Mouse (Mus musculus) stomach, embryonic 16.5 days (tissue): ENCODE data around the gene Gm42715. TPM values are rescaled to one million over a fixed set of nuclear protein-coding genes. Genes with fewer than 3 reads are reported as not detected.
A peak's percentile ranks its signal among the peaks of the same experiment; 100 is the strongest.

Experiments used
- ATAC-seq: fragments of 200-750 bp; cut with Nextera tagmentation; 2 replicates; pipeline ENCODE4 v1.8.0; 2017; ENCODE audit warnings: moderate number of reproducible peaks, moderate TSS enrichment; ENCODE audit not compliant: insufficient read depth, low FRiP score
- H3K27ac ChIP-seq: fragments of 300-500 bp; sonication (generic); 2 replicates; pipeline ENCODE4 v1.5.1; 2014; ENCODE audit warnings: low read length
- H3K27me3 ChIP-seq: fragments of 300-500 bp; sonication (generic); 2 replicates; pipeline ENCODE4 v1.6.1; 2014; ENCODE audit warnings: low read length, control low read depth, mixed read lengths; ENCODE audit not compliant: control insufficient read depth, insufficient read depth
- H3K36me3 ChIP-seq: fragments of 300-500 bp; sonication (generic); 2 replicates; pipeline ENCODE4 v1.6.1; 2014; ENCODE audit warnings: low read length; ENCODE audit not compliant: control insufficient read depth, insufficient read depth
- H3K4me1 ChIP-seq: fragments of 300-500 bp; sonication (generic); 2 replicates; pipeline ENCODE4 v1.6.1; 2014; ENCODE audit warnings: low read length, control low read depth, mixed read lengths; ENCODE audit not compliant: control insufficient read depth, insufficient read depth
- H3K4me2 ChIP-seq: fragments of 300-500 bp; sonication (generic); 2 replicates; pipeline ENCODE4 v1.6.1; 2014; ENCODE audit warnings: low read depth, low read length, mixed read lengths
- H3K4me3 ChIP-seq: fragments of 300-500 bp; sonication (generic); replicated peaks from 2 replicates; pipeline ENCODE4 v1.5.1; 2014; ENCODE audit warnings: mild to moderate bottlenecking, low read length
- H3K9ac ChIP-seq: fragments of 300-500 bp; sonication (generic); 2 replicates; pipeline ENCODE4 v1.6.1; 2014; ENCODE audit warnings: low read length
- H3K9me3 ChIP-seq: fragments of 300-500 bp; sonication (generic); replicated peaks from 2 replicates; pipeline ENCODE4 v1.6.1; 2016; ENCODE audit warnings: low read length, control low read depth; ENCODE audit not compliant: control insufficient read depth
- WGBS: fragments of 180-500 bp; shearing (Covaris S2); extraction: QIAGEN DNeasy Blood & Tissue Kit; methylation state at CpG from one replicate; pipeline ENCODE4 v1.1.7; 2014; 5-methylcytosine and 5-hydroxymethylcytosine counted together
- polyA plus RNA-seq: library from polyadenylated mRNA; unstranded; fragments of >200 nt; fragmentation: Nextera tagmentation; extraction: Ambion mirVana; gene quantifications from 2 replicates; pipeline ENCODE4 v1.2.1, GENCODE M21; 2015

The Gm42715 gene
- polyA plus RNA-seq, 1 experiment from 2014 or later: 12.3 TPM

DNA sequence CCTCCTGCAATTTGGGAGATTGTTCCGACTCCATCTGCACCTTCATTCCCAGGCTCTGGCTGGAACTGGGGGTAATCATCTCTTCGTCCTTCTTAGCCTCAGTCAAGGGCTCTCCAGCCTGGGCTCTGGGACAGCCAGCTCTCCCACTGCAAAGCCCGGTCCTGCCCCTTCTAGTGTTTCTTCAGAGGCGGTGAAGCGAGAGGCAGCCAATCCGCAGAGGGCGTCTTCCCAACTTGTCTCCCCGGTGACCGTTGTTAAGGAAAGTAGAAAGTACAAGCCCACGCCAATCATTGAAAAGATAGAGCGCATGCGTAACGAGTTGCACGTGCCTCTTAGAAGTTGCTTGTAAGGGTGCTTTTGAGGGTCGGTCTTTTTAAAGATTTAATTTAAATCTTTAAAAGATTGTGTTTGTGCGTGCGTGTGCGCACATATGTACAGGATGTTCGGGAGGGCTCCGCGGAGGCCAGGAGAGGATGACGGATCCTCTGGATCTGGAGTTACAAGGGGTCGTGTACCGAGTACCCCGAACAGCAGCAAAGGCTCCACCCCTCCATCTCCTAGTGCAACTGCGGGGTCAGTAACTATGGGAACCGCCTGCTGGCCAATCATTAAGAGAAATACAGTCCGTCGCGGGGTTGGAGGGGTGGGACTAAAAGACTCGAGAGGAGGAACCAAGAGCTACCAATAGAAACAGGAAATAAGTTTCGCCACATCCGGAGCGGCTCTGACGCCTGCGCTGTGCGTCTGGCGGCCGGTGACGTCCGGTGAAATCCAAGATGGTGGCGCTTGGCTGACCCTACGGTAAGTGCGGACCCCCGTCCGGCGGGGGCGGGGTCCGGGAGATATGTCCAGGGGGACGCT, 68.9 kb downstream of the Gm42715 start, which contains the start of the genes Ccdc189 and Rnf40:
Gene Ccdc189 (minus strand): TSS at position 585 of the 861 bp plus-strand sequence.
Gene Rnf40 (plus strand): TSS at position 757 of the 861 bp plus-strand sequence.
- Histone ChIP-seq H3K27ac (peak within 1 kb of the TSS; percentile 85), H3K9me3 (no peaks in the 10 kb centered on the region), H3K4me1 (peaks cover 13% of the 10 kb centered on the region), H3K36me3 (peaks cover 14% of the 10 kb centered on the region), H3K4me3 (peak within 1 kb of the TSS; percentile 72), H3K27me3 (no peaks in the 10 kb centered on the region), H3K9ac (peak within 1 kb of the TSS; percentile 89), H3K4me2 (peak within 1 kb of the TSS; percentile 78)
- WGBS: under 1% methylated on average over 50 of the region's 50 CpGs
- ATAC-seq: peak; percentile 98

DNA sequence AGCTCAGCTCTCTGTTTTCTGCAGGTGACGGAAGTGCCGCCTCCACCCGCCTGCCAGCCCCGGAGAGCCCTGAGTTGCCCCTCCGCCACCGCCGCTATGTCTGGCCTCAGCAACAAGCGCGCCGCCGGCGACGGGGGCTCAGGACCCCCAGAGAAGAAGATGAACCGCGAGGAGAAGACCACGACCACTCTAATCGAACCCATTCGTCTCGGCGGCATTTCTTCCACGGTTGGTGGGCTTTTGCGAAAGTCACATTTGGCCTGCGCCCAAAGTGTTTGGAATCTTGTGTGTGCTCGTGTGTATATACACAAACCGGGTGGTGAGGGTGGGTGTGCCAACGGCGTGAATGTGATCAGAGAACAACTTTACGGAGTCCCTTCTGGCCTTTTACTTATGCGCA, 69.5 kb downstream of the Gm42715 start:
- H3K27ac ChIP-seq: peak overlapping the region; percentile 44; the same call in 1 of the 2 replicates
- H3K9me3 ChIP-seq: no peaks in the 10 kb centered on the region
- H3K4me1 ChIP-seq: peaks cover 13% of the 10 kb centered on the region
- no peak for ATAC-seq
- peak overlapping the region; percentile 72 for H3K4me3 ChIP-seq
- H3K4me2 ChIP-seq: peak overlapping the region; percentile 78
- WGBS: 3% methylated on average over 29 of the region's 29 CpGs
- H3K27me3 ChIP-seq: no peaks in the 10 kb centered on the region
- peak overlapping the region; percentile 89 for H3K9ac ChIP-seq
- H3K36me3 ChIP-seq: peaks cover 9% of the 10 kb centered on the region; the same call in 1 of the 2 replicates

DNA sequence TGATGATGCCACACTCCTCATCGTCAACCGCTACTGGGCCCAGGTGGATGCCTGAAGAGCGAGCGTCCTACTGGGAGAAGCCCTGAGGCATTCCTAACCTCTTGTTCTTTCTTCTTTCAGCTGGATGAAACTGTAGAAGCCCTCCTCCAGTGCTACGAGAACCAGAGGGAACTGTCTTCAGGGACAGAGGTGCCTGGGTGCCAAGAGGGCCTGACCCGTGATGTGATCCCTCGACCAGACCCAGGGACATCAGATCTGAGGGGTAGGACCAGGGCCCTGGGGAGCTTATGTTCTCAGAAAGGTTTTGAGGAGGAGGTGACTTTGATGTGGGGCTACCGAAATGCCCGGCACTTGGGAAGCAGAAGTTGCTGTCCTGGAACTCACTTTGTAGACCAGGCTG, 70.3 kb downstream of the Gm42715 start:
- Histone ChIP-seq H3K9me3 (no peaks in the 10 kb centered on the region), H3K4me1 (peaks cover 13% of the 10 kb centered on the region), H3K36me3 (peaks cover 13% of the 10 kb centered on the region), H3K4me3 (peak overlapping the region; percentile 72), H3K27ac (no peak overlapping the region), H3K27me3 (no peaks in the 10 kb centered on the region), H3K4me2 (peak overlapping the region; percentile 78), H3K9ac (peak overlapping the region; percentile 89; the same call in 1 of the 2 replicates)
- WGBS: 92% methylated on average over 9 of the region's 9 CpGs
- ATAC-seq: no peak

DNA sequence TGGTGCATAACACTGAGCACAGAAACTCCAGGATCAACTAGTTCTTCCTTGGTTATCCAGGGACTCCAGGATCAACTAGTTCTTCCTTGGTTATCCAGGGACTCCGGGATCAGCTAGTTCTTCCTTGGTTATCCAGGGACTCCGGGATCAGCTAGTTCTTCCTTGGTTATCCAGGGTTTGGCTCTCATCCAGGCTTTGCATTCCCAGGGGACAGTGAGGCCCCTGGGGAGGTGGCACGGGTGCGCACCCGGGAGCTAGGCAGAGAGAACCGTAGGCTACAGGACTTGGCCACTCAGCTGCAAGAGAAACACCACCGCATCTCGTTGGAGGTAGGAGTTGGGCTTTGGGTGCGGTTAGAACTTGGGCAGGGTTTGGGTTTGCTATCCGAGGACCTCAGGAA, 71.7 kb downstream of the Gm42715 start:
- peaks cover 28% of the 10 kb centered on the region for H3K36me3 ChIP-seq
- no peak overlapping the region for H3K4me2 ChIP-seq
- no peak overlapping the region for H3K9ac ChIP-seq
- WGBS: 86% methylated on average over 10 of the region's 10 CpGs
- no peaks in the 10 kb centered on the region for H3K9me3 ChIP-seq
- peaks cover 13% of the 10 kb centered on the region for H3K4me1 ChIP-seq
- no peaks in the 10 kb centered on the region for H3K27me3 ChIP-seq
- ATAC-seq: no peak
- H3K27ac ChIP-seq: no peak overlapping the region
- no peak overlapping the region for H3K4me3 ChIP-seq

DNA sequence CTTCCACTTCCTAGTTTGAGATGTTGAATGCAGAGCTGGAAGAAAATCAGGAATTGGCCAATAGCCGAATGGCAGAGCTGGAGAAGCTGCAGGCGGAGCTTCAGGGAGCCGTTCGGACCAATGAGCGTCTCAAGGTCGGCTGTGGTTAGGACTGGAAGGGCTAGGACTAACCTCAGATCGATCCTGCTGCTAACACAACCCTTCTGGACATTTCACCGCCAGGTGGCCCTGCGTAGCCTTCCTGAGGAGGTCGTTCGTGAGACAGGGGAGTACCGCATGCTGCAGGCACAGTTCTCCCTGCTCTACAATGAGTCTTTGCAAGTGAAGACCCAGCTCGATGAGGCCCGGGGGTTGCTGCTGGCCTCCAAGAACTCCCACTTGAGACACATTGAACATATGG, 73.2 kb downstream of the Gm42715 start:
- peaks cover 43% of the 10 kb centered on the region for H3K36me3 ChIP-seq
- no peak overlapping the region for H3K4me2 ChIP-seq
- no peak overlapping the region for H3K4me3 ChIP-seq
- H3K9ac ChIP-seq: no peak overlapping the region
- H3K4me1 ChIP-seq: peaks cover 9% of the 10 kb centered on the region
- 90% methylated on average over 14 of the region's 14 CpGs for WGBS
- no peaks in the 10 kb centered on the region for H3K9me3 ChIP-seq
- no peak overlapping the region for H3K27ac ChIP-seq
- no peak for ATAC-seq
- no peaks in the 10 kb centered on the region for H3K27me3 ChIP-seq

DNA sequence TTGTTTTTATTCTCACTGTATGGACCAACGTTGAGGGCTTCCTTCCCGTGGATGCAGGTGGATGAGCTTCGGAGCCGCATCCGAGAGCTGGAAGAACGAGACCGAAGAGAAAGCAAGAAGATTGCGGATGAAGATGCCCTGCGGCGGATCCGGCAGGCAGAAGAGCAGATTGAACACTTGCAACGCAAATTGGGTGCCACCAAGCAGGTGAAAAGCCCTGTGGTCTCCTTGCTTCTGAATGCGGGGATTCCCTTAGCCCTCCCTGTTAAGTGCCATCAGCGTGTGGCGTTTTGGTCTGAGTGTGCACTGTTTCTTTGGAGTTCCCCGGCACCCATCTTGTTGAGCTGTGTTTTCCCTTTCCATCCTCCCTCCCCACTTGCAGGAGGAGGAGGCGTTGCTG, 77.4 kb downstream of the Gm42715 start:
- Histone ChIP-seq H3K27me3 (no peaks in the 10 kb centered on the region), H3K36me3 (peaks cover 52% of the 10 kb centered on the region), H3K4me2 (no peak overlapping the region), H3K9me3 (no peaks in the 10 kb centered on the region), H3K4me3 (no peak overlapping the region), H3K9ac (no peak overlapping the region), H3K27ac (no peak overlapping the region), H3K4me1 (no peaks in the 10 kb centered on the region)
- WGBS: 94% methylated on average over 17 of the region's 17 CpGs
- ATAC-seq: no peak

DNA sequence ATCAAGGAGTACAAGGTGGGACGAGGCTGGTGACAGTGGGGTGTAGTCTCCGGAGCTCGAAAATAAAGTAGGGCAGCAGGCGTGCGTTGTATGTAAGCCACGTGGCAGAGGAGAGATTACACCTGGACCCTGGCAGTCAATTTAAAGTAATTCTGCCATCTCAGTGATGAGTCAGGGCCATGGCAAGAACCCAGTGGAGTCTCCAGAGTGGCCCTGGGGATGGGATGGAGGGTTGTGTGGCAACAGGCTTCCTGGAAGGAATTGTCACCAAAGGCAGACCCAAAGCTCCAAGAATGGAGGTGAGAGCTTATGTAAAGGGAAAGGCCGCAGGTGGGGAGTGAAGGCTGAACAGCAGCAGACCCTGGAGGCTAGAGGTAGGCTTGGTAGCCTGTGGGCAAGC, 81.2 kb downstream of the Gm42715 start:
- no peak for ATAC-seq
- Histone ChIP-seq H3K4me1 (no peaks in the 10 kb centered on the region), H3K36me3 (peaks cover 29% of the 10 kb centered on the region), H3K27ac (no peak overlapping the region), H3K9me3 (no peaks in the 10 kb centered on the region), H3K4me3 (no peak overlapping the region), H3K4me2 (no peak overlapping the region), H3K27me3 (no peaks in the 10 kb centered on the region), H3K9ac (no peak overlapping the region)
- 95% methylated on average over 7 of the region's 7 CpGs for whole genome bisulfite sequencing

DNA sequence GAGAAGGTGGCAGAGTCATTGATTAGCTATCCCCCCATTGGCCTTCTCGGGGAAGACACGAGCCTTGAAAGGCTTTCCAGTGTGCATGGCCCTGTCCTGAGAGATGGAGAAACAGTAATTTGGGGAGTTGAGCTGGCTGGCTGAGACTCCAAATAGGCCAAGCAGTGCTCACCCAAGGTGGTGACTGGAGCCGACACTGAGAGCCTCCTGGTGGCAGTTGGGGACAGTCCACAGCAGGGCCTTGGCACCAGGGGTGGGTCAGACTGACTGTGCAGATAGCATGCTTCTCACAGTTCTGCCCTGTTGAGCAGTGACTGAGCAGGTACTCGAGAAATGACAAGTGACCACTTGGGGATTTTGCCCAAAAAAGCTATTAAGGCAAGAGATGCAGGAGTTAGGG, 82.4 kb downstream of the Gm42715 start:
- 80% methylated on average over 4 of the region's 4 CpGs for WGBS
- ATAC-seq: no peak
- Histone ChIP-seq H3K27me3 (no peaks in the 10 kb centered on the region), H3K9ac (no peak overlapping the region), H3K36me3 (peaks cover 18% of the 10 kb centered on the region), H3K4me2 (no peak overlapping the region), H3K9me3 (no peaks in the 10 kb centered on the region), H3K27ac (no peak overlapping the region), H3K4me3 (no peak overlapping the region), H3K4me1 (no peaks in the 10 kb centered on the region)

DNA sequence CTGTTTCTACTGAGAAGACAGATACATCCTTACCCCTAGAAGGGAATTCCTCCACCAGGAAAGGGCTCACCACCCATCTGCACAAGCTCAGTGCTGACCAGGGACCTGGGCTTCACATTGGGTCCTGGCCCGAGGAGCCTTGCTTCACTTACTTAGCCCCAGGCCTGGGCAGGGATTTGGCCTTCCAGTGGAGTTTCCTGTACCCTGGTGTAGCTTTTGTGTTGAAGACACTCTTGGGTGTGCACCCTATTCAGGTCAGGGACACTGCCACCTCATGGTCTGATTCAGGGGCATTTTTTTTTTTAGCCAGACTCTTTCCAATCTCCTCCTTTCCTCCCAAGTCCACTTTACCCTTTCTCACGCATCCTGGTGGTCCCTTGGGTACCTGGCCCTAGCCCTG, 83.5 kb downstream of the Gm42715 start:
- H3K4me2 ChIP-seq: no peak overlapping the region
- 91% methylated on average over 2 of the region's 2 CpGs for WGBS
- no peaks in the 10 kb centered on the region for H3K4me1 ChIP-seq
- no peaks in the 10 kb centered on the region for H3K27me3 ChIP-seq
- H3K9ac ChIP-seq: no peak overlapping the region
- no peak overlapping the region for H3K4me3 ChIP-seq
- no peaks in the 10 kb centered on the region for H3K9me3 ChIP-seq
- no peak overlapping the region for H3K27ac ChIP-seq
- ATAC-seq: no peak
- H3K36me3 ChIP-seq: peaks cover 6% of the 10 kb centered on the region; the same call in 1 of the 2 replicates
